Mouse (Mus musculus) lung, postnatal 0 days (tissue): Measurements from ENCODE around the gene Lama4.

Experiments
- CTCF ChIP-seq: IDR thresholded peaks from 2 replicates; pipeline ENCODE4 v1.5.1; 2016; ENCODE audit warnings: antibody characterized with exemption, mild to moderate bottlenecking
- EP300 ChIP-seq: IDR thresholded peaks from 2 replicates; pipeline ENCODE4 v1.6.1; 2016; ENCODE audit warnings: antibody characterized with exemption, mild to moderate bottlenecking, control low read depth

- TF ChIP-seq CTCF = no peak
- TF ChIP-seq EP300 = no peak
Observed at GRCm38 (mm10) chr10:38992827-38993226, 27.5 kb downstream of the Lama4 start.
